Mouse (Mus musculus) stomach, postnatal 0 days (tissue): ENCODE measurements around the gene Tbc1d7.

Source experiments
- CTCF ChIP-seq: IDR thresholded peaks from 2 replicates; pipeline ENCODE4 v1.5.1; 2016; ENCODE audit warnings: antibody characterized with exemption, low read depth, mild to moderate bottlenecking, moderate library complexity
- EP300 ChIP-seq: optimal IDR thresholded peaks from 2 replicates; pipeline ENCODE3; 2016; ENCODE audit warnings: antibody characterized with exemption

GRCm38 (mm10) chr13:43203234-43203633 is 31.9 kb upstream of the Tbc1d7 start:
- TF ChIP-seq CTCF (peak; percentile 41), EP300 (no peak)
